Mouse (Mus musculus): ENCODE results near the gene Fam118a. TPM values are rescaled to one million over a fixed set of nuclear protein-coding genes. Genes with fewer than 3 reads are reported as not detected.
"Not testable (repeated sequence)": the region's sequence is repeated elsewhere in the genome, so short reads cannot be mapped to it uniquely, and the experiment has no call there.

Gene Fam118a
- polyA plus RNA-seq (2015; fragmentation: Nextera tagmentation; extraction: Ambion mirVana) = 23.3 and 23.9 TPM in 2 replicates

DNA sequence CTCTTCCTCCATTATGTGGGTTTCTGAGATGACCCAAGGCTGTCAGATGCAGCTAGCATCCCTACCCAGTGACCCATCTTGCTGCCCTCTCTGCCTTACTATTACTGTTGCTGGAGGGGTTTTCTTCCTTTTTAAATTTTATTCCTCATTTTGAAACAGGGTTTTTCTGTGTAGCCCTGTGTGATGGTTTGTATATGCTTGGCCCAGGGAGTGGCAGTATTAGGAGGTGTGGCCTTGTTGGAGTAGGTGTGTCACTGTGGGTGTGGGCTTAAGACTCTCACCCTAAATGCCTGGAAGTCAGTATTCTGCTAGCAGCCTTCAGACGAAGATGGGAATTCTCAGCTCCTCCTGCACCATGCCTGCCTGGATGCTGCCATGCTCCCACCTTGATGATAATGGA lies at the start of gene Fam118a:
TSS of gene Fam118a (plus strand) at position 301 of the 400 bp plus-strand sequence.
- H3K9ac ChIP-seq (replicated peaks; ENCODE audit: low read length); H3K27ac ChIP-seq (ENCODE audit: low read length); H3K36me3 ChIP-seq (ENCODE audit: insufficient read depth, low read length); H3K4me2 ChIP-seq (replicated peaks; ENCODE audit: low read depth, low read length); ATAC-seq (ENCODE audit: low FRiP score, low TSS enrichment); H3K4me1 ChIP-seq (ENCODE audit: insufficient read depth, low read length); H3K9me3 ChIP-seq (ENCODE audit: low read length); H3K4me3 ChIP-seq (ENCODE audit: low read length); H3K27me3 ChIP-seq (ENCODE audit: insufficient read depth, low read length): not testable (repeated sequence)
- 63% methylated on average over 1 of the region's 1 CpGs for WGBS

DNA sequence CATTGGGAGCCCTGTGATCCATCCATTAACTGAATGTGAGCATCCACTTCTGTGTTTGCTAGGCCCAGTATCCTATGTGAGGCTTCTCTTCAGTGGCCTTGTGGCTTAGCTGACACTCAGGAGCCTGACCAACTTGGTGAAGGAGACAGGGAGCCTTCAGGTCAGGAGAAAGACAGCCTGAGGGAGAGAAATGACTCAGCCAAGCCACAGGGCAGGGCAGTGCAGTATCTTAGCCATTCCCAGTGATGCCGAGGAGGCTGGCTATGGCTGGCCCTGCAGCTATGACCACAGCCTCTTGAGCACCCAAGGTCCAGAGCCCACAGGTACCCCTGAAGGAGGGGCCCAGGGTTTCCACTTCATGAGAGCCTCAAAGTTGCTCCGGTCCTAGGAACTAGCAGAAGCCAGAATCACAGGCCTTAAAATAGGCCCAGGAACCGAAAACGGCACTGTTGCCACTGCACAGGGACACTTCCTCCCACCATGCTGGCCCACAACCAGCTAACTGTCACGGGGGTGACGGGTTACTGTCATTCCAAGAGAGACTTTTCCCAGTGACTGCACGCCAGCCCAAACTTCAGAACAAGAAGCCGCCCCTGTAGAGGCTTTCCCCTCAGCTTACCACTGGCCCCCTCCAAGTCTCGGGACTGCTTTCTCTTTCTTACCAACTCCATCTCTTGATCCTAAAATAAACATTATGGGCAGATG lies 47.0 kb upstream of the Fam118a start:
- H3K4me2 ChIP-seq (replicated peaks; ENCODE audit: low read depth, low read length) = no peak overlapping the region
- ATAC-seq (ENCODE audit: low FRiP score, low TSS enrichment) = no peak
- no peaks in the 10 kb centered on the region for H3K36me3 ChIP-seq (ENCODE audit: insufficient read depth, low read length)
- H3K4me1 ChIP-seq (ENCODE audit: insufficient read depth, low read length) = peaks cover 7% of the 10 kb centered on the region
- no peak overlapping the region for H3K4me3 ChIP-seq (ENCODE audit: low read length)
- H3K27me3 ChIP-seq (ENCODE audit: insufficient read depth, low read length) = no peaks in the 10 kb centered on the region
- 76% methylated on average over 9 of the region's 9 CpGs for WGBS
- H3K9me3 ChIP-seq (ENCODE audit: low read length) = no peaks in the 10 kb centered on the region
- no peak overlapping the region for H3K27ac ChIP-seq (ENCODE audit: low read length)
- no peak overlapping the region for H3K9ac ChIP-seq (replicated peaks; ENCODE audit: low read length)

DNA sequence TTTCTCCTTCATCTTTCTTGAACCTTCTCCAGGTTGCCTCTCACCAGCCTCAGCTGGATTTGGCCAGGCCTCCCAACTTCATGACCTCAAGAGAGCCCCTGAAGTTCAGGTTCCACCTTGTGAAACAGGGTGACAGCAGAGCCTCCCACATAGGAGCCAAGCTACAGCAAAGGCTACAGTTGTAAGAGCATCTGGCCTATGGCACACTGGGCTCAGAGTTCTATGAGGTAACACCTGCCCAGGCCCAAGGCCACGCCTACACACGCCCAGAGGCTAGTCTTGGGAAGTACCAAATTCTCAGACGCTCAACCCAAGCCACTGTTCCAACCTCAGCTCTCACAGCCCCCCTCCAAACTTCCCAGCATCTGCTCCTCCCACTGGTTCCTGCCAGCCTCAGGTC lies 45.9 kb upstream of the Fam118a start:
- peaks cover 11% of the 10 kb centered on the region for H3K4me1 ChIP-seq (ENCODE audit: insufficient read depth, low read length)
- no peak for ATAC-seq (ENCODE audit: low FRiP score, low TSS enrichment)
- H3K9ac ChIP-seq (replicated peaks; ENCODE audit: low read length) = no peak overlapping the region
- H3K27me3 ChIP-seq (ENCODE audit: insufficient read depth, low read length) = no peaks in the 10 kb centered on the region
- no peak overlapping the region for H3K4me2 ChIP-seq (replicated peaks; ENCODE audit: low read depth, low read length)
- 63% methylated on average over 3 of the region's 3 CpGs for WGBS
- H3K27ac ChIP-seq (ENCODE audit: low read length) = no peak overlapping the region
- H3K9me3 ChIP-seq (ENCODE audit: low read length) = no peaks in the 10 kb centered on the region
- no peaks in the 10 kb centered on the region for H3K36me3 ChIP-seq (ENCODE audit: insufficient read depth, low read length)
- H3K4me3 ChIP-seq (ENCODE audit: low read length) = no peak overlapping the region

DNA sequence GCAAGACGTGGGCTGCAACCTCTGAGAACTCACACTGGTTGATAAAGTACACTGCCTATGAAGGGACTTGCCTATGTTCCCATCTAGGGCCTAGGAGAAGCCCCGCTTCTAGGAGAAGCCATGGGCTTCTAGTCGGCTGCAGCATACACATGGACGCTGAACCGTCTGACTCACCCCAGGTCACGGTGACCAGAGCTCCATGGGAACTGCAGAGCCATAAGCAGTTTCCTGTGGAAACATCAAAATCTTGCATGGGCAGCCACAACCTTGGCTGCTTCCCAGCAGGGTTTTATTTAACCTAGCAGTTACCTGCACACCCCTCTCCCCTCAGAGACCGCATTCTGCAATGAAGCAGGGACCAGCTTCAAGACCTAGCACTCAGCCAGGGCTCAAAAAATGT lies 45.0 kb upstream of the Fam118a start:
- no peaks in the 10 kb centered on the region for H3K36me3 ChIP-seq (ENCODE audit: insufficient read depth, low read length)
- no peak overlapping the region for H3K4me2 ChIP-seq (replicated peaks; ENCODE audit: low read depth, low read length)
- H3K9ac ChIP-seq (replicated peaks; ENCODE audit: low read length) = no peak overlapping the region
- no peak overlapping the region for H3K4me3 ChIP-seq (ENCODE audit: low read length)
- H3K27me3 ChIP-seq (ENCODE audit: insufficient read depth, low read length) = no peaks in the 10 kb centered on the region
- peaks cover 16% of the 10 kb centered on the region for H3K4me1 ChIP-seq (ENCODE audit: insufficient read depth, low read length)
- H3K27ac ChIP-seq (ENCODE audit: low read length) = no peak overlapping the region
- WGBS = 76% methylated on average over 7 of the region's 7 CpGs
- no peaks in the 10 kb centered on the region for H3K9me3 ChIP-seq (ENCODE audit: low read length)
- ATAC-seq (ENCODE audit: low FRiP score, low TSS enrichment) = no peak

DNA sequence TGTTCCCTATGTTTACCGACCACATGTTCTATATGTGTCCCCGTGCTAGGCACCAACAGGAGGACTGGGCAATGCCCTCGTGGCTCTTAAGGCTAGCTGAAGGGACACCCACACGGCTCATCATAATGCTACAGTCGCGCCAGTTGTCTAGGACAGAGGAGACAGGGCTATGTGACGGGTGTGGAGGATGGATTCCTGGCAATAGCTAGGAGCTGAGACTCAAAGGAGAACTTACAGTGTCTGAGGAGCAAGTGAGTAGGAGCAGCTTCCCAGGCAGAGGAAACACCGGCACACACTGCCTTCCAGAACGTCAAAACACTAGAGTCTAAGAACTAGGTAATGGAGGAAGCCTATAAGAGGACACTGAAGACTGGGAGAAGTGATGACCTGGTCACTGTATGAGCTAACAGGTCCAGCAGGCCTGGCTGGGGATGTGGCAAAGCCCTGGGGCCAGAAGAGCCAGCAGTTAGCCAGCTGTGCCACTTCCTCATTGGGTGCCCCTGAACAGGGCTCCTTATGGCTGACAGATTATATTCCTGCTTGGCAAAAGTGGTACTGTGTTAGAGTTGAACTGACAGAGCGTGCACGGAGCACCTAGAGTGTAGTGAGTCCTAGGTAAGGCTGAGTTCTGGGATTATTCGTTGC lies 43.1 kb upstream of the Fam118a start:
- WGBS = 90% methylated on average over 12 of the region's 12 CpGs
- no peaks in the 10 kb centered on the region for H3K9me3 ChIP-seq (ENCODE audit: low read length)
- ATAC-seq (ENCODE audit: low FRiP score, low TSS enrichment) = no peak
- H3K27me3 ChIP-seq (ENCODE audit: insufficient read depth, low read length) = no peaks in the 10 kb centered on the region
- no peaks in the 10 kb centered on the region for H3K36me3 ChIP-seq (ENCODE audit: insufficient read depth, low read length)
- H3K27ac ChIP-seq (ENCODE audit: low read length) = no peak overlapping the region
- H3K4me2 ChIP-seq (replicated peaks; ENCODE audit: low read depth, low read length) = no peak overlapping the region
- H3K4me1 ChIP-seq (ENCODE audit: insufficient read depth, low read length) = peaks cover 19% of the 10 kb centered on the region
- H3K4me3 ChIP-seq (ENCODE audit: low read length) = no peak overlapping the region
- H3K9ac ChIP-seq (replicated peaks; ENCODE audit: low read length) = no peak overlapping the region

DNA sequence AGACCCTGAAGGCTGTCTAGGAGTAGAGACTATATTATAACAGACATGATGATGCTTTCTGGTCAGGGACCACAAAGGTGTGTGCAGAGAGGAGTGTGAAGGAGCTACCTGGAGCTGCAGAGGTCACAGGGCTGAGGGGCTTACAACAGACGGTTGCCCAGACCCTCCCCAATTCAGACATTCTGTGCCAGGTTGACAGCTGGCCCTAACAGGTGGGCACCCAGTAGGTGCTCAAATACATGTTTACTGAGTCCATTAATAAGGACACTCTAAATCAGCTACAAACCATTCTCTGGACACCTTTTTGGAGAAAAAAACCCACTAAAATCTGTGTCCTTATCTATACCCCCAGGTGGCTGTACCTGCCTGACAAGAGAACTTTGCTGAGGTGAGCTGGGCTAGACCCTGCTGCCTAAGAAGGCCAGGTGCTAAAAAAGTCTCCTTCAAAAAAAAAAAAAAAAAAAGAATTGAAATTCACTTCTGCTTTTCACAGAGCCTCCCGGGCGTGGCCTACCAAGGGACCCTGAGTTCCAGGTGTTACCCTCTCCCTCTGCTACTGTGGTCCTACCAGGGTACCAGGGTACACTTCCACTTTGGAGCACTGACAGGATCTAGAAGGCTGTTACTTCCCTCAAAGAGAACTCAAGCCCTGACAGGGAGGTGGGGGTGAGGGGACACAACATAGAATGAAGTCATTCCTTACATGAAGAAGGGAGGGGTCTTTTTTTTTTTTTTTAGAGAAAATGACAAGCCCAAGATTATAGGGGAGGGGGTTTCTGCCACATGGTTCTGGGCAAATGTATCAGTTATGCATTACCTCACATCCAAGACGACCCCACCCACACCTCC lies 42.4 kb upstream of the Fam118a start:
- ATAC-seq (ENCODE audit: low FRiP score, low TSS enrichment) = no peak
- H3K36me3 ChIP-seq (ENCODE audit: insufficient read depth, low read length) = no peaks in the 10 kb centered on the region
- no peaks in the 10 kb centered on the region for H3K9me3 ChIP-seq (ENCODE audit: low read length)
- H3K27me3 ChIP-seq (ENCODE audit: insufficient read depth, low read length) = no peaks in the 10 kb centered on the region
- H3K27ac ChIP-seq (ENCODE audit: low read length) = no peak overlapping the region
- WGBS = 71% methylated on average over 4 of the region's 4 CpGs
- peak overlapping the region; percentile 75 for H3K4me3 ChIP-seq (ENCODE audit: low read length)
- peak overlapping the region; percentile 88 for H3K9ac ChIP-seq (replicated peaks; ENCODE audit: low read length)
- H3K4me2 ChIP-seq (replicated peaks; ENCODE audit: low read depth, low read length) = peak overlapping the region; percentile 77
- H3K4me1 ChIP-seq (ENCODE audit: insufficient read depth, low read length) = peaks cover 19% of the 10 kb centered on the region

DNA sequence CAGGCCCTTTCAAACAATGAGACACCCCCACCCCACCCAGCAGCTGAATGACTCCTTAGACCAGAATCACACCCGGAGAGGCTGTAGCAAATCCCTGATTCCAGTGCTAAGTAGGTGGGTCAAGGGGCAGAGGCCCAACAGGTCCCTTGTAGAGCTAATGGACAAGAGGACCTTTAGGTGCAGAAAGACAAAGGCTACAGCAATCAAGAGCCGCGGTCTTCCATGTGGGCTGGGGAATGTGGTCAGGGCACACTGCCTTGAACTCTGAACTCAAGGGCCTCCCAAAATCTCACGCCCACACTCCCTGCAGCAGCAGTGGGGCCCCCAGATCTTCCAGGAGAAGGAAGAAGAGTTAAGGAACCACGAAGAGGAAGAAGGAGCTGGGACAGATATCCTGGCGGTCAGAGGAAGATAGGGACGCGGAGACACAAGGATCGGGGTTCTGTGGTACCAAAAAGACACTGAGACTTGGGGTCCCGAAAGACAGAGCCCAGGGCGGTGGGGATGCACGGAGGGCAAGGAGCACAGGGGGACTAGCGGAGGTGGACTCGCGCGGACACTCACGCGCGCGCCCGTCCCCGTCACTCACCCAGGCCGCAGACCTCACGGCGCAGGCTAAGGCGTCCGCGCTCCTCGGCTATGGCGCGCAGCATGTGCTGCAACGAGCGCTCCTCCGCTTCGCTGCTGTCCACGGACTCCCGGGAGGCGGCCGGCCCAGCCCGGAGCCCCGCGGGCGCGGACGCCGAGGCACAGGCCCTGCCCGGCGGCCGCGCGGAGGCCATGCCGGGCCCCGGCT lies 41.5 kb upstream of the Fam118a start:
- peak overlapping the region; percentile 75 for H3K4me3 ChIP-seq (ENCODE audit: low read length)
- H3K27me3 ChIP-seq (ENCODE audit: insufficient read depth, low read length) = no peaks in the 10 kb centered on the region
- H3K9me3 ChIP-seq (ENCODE audit: low read length) = no peaks in the 10 kb centered on the region
- H3K4me1 ChIP-seq (ENCODE audit: insufficient read depth, low read length) = peaks cover 19% of the 10 kb centered on the region
- H3K4me2 ChIP-seq (replicated peaks; ENCODE audit: low read depth, low read length) = peak overlapping the region; percentile 77
- no peaks in the 10 kb centered on the region for H3K36me3 ChIP-seq (ENCODE audit: insufficient read depth, low read length)
- H3K9ac ChIP-seq (replicated peaks; ENCODE audit: low read length) = peak overlapping the region; percentile 88
- WGBS = under 1% methylated on average over 53 of the region's 53 CpGs
- H3K27ac ChIP-seq (ENCODE audit: low read length) = peak overlapping the region; percentile 32; the same call in 1 of the 2 replicates
- ATAC-seq (ENCODE audit: low FRiP score, low TSS enrichment) = peak; percentile 70

DNA sequence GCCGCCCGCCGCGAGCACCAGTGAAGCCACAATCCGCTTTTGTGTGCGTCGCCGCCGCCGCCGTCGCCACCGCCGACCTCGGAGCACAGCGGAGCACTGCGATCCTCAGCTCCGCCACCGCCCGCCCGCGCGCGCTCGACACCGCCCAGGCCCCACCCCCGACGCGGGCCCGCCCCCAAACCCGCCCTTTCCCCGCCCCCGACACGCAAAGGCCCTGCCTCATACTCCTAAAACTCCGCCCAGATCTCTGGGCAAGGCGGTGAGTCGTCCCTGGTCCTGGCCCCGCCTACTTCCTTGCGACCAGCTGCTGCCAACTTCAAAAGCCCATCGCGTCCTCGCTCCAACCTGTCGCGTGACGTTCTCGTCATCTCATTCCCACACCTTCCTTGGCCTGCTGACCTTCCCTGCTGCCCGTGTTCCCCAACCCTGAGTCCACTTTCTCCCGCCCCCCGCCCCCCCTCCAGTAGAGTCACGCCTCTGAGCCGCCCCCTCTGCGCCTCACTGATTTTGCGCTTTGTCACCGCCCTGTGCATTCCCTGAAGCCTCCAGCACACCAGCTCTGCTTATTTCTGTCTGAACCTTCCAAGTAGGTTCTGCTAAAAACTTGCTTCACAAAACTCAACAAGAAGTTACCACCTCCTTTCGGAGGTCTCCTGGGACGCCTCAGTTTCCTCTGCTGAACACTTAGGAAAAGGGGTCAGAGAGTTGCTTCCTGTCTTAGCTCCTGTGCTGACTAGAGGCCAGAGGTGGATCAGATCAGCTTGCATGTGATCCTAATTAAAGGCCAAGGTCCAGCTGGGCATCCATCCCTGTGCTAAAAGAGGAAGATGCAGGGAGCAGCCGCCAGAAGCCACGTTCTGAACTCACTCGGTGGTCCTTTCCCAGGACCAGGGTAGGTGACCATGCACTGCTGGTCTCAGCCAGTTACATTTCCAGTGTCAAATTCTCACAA lies 40.6 kb upstream of the Fam118a start, which contains the start of gene 5031439G07Rik:
TSS of gene 5031439G07Rik (minus strand) at position 678 of the 952 bp plus-strand sequence.
- Histone ChIP-seq H3K36me3 (ENCODE audit: insufficient read depth, low read length) (no peaks in the 10 kb centered on the region), H3K4me1 (ENCODE audit: insufficient read depth, low read length) (peaks cover 19% of the 10 kb centered on the region), H3K4me2 (replicated peaks; ENCODE audit: low read depth, low read length) (peak within 1 kb of the TSS; percentile 77), H3K27me3 (ENCODE audit: insufficient read depth, low read length) (no peaks in the 10 kb centered on the region), H3K4me3 (ENCODE audit: low read length) (peak within 1 kb of the TSS; percentile 75), H3K27ac (ENCODE audit: low read length) (peak within 1 kb of the TSS; percentile 32; the same call in 1 of the 2 replicates), H3K9me3 (ENCODE audit: low read length) (no peaks in the 10 kb centered on the region), H3K9ac (replicated peaks; ENCODE audit: low read length) (peak within 1 kb of the TSS; percentile 88)
- WGBS = under 1% methylated on average over 41 of the region's 59 CpGs
- peak; percentile 93 for ATAC-seq (ENCODE audit: low FRiP score, low TSS enrichment)
